Mouse (Mus musculus): ENCODE data around the gene Cnp.

DNA sequence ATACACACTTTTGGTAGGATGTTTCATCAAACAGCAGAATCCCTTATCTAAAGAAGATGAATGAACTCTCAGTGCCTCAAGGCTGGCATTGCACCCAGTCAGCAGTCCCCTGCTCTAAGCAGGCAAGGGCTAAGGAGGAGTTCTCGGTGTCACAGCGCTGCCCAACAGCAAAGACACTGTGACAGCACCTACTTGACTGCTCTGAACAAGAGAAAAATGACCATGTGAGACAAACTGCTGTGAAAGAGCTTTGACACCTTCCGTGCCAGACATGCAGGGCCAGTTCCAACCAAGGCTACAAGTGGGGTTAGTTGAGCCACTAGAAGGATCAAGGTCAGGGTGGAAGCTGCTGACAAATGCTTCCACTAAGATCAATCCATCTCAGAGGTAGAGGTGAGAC is 10.4 kb downstream of the Cnp start:
- TF ChIP-seq CTCF (conservative IDR thresholded peaks at IDR 0.05; ENCODE audit: insufficient read depth, insufficient read length, low read depth, low read length), result no peak
- TF ChIP-seq POLR2A (IDR thresholded peaks at IDR 0.05; ENCODE audit: low read depth, low read length), result no peak

Data from kidney, adult 2 months (tissue).